Mouse (Mus musculus) gastrocnemius, postnatal 25 days (tissue): ENCODE data around the gene Slc22a15. TPM values are rescaled to one million over a fixed set of nuclear protein-coding genes. Genes with fewer than 3 reads are reported as not detected.

Experiments
- DNase-seq: peaks from one replicate; pipeline ENCODE4 v3.0.0; 2022
- long read RNA-seq, 2 experiments: library from polyadenylated mRNA; stranded (forward); transcript quantifications; one replicate each; pipeline ENCODE4 v2.0.0; 2021
- total RNA-seq, 2 experiments: library from RNA; stranded (reverse); gene quantifications; 1 replicate in 1 of 2; 2 replicates in 1 of 2; pipeline ENCODE4 v1.2.3; 2021

Gene Slc22a15
- under 1 TPM; 0.54 to 0.67 TPM for total RNA-seq
- long read RNA-seq, experiment 1, partial matches to known transcripts, result 0 of 1 reads
- long read RNA-seq, experiment 1, other reads (novel, unspliced or antisense), result 1 of 1 reads
- long read RNA-seq, experiment 2, result 0 reads

DNA sequence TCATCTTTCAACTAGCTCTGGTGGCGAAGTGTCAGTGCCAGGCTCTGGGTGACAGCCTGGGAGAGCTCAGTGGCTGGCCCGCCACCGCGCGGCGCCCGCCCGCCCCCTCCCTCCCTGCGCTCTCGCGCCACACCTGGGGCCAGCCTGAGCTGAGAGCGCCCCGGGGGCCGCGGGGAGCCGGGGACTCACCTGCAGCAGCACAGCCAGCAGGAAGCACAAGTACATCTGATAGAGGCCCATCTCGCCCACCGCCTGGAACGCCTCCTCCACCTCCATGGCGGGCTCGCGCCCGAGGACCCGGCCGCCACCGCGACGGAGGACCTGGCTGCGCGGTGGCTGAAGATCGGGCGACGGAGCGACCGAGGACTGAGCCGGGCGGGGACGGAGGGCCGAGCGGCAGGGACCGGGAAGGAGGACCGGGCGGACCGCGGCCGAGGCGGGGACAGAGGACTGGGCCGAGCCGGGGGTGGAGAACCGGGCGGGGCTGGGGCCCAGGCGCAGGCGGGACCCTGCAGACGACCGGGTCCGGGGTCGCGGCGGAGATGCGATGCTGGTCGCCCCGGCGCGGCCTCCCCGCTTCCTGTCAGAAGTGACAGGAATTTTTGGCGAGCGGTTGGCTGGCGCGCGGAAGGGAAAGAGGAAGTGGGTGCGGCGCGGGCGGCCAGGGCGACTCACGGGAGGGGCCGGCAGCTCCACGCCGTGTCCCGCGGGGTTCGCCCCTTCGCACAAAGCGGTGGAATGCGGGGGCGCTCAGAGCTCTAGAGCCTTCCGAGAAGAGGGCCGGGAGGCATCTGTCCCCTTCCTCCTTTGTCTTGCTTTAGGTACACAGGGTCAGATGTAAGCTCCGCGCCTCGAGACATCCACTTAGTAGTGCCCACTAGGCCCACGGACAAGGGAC is at the start of gene Slc22a15:
Gene Slc22a15 (minus strand): TSS at position 611 of the 898 bp plus-strand sequence.
- peak; percentile 68 for DNase-seq

DNA sequence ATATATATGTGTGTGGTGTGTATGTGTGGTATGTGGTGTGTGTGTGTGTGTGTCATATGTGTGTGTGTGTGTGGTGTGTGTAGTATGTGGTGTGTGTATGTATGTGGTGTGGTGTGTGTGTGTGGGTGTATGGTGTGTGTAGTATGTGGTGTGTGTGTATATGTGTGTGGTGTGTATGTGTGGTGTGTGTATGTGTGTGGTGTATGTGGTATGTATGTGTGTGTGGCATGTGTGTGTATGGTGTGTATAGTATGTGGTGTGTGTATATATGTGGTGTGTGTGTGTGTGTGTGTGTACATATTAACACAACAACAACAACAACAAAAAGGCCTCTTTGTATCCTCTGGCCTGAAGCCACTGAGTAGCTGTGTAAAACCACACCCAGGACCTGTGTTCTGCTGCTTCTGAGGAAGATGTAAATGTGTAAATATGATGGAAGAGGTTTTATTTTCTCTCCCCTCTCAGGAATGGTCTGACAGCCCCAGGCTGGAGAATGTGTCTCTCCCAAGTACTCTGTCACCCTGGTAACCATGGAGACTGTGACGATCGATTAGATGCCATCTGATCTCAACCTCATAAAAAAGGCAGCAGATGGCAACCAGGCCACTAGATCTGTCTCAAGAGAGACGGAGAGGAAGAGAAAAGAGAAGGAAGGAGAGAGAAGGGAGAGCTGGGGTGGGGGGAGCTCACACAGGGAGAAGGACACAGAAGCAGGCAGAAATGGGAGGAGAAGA is 42.7 kb upstream of the Slc22a15 start:
- DNase-seq, result no peak

DNA sequence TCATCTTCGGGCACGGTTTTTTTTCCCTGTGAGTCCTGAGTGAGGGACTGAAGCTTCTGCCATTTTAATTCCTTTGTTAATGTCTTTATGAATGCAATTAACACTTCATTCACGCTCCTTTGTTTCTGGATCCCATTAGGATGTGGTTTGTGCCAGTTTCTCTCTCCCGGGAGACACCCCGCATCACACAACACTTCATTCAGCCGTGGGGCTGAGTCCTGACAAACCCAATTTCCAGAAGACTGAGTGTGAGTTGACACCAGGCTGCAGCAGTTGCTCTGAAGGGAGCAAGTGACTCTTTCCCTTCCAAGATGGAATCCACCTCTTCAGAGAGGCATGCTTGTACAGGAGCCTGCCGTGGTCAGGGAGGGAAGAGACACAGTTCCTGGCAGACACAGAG is 40.1 kb upstream of the Slc22a15 start:
- DNase-seq, result no peak

DNA sequence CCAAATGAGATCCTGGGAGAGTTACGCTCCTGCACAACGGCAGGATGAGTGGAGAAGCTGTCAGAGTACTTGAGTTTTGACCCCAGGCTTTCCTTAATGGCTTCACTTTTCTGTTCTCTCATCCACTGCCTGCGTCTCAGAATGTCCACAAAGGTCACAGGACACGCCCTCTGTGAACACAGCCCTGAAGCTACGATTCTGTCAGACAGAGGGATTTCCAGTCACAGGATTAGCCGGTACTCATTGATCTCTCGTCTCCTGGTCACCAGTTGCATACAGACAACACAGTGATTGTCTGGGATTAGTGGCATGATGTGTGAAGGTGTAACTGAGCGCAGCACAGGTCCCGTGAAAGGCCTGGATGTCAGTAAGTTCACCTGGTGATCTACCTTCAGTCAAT is 39.2 kb upstream of the Slc22a15 start:
- DNase-seq, result no peak

DNA sequence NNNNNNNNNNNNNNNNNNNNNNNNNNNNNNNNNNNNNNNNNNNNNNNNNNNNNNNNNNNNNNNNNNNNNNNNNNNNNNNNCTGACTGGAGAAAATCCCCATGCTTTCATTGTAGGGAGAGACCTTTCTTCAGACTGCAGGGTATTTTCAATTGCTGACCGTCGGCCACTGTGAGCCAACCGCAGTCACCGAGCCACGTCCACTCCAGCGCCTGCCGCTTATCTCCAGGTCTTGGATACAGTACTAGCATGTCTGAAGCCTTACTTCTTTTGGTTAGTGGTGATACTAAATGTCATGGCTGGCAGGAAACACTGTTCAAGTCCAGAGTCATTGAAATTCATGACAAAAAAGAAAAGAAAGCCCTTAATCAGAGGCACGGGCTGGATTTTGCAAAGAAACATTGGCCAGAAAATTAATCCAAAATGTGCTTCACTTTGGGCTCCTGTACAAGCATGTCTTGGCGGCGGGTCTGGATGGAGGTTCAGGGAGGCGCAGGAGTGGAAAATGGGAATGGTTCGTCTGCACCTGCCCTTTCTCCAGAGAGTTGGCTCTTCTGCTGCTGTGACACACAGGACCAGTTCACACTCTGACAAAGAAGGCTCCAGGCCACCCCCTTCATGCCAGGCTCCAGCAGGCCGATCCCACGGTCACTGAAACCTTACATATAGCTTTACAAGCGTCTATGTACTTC is 37.0 kb upstream of the Slc22a15 start:
- DNase-seq, result no peak

DNA sequence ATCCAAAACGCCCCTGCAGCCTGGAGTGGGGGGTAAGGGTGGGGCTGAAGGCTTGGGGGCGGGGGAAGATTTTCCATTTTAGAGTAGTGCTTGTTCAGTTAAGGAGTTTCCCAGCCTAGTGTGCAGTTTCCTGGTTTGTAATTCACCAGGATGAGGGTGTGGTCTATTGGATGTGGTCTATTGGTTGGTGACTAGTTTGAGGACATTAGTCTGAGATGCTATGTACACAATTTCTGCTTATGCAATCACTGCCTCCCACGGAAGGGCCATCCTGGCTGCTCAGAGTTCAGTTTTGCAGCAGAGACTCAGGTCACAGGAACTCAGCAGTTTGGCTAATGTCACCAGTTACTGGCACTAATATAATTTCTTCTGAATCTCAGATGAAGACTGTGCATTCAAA is 33.8 kb upstream of the Slc22a15 start:
- no peak for DNase-seq

DNA sequence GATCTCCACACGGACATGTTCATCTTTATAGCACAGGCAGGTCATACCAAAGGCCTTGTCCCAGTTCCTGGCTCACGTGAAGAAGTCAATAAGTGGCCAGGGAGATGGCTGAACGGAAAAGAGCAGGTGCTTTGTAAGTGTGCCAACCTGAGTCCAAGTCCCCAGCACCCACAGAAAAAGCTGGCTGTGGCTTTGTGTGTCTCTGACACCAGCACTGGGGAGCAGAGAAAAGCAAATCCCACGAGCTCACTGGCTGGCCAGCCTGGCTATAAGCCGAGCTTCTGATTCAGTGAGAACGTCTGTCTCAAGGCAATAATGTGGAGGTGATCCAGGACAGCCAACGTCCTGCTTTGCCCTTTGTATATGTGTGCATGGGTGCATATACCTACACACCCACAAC is 29.3 kb upstream of the Slc22a15 start:
- no peak for DNase-seq

DNA sequence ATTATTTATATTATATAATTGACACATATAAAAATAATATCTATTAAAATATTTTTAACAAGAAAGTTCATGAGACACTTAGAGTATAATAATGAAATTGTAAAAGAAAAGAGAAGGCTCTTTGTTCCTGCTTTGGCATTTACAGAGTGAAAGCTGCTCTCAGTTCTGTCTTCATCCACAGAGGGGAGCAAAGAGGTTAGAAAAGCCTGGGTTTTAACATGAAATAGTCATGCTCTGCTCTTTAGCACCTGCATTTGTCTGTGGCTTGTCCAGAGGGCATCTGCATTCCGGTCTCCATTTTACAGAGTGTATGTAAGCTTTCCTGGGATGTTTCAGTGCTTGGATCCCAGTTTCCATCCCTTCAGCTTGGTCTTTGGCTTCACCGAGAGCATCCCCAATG is 28.3 kb upstream of the Slc22a15 start:
- DNase-seq, result no peak

DNA sequence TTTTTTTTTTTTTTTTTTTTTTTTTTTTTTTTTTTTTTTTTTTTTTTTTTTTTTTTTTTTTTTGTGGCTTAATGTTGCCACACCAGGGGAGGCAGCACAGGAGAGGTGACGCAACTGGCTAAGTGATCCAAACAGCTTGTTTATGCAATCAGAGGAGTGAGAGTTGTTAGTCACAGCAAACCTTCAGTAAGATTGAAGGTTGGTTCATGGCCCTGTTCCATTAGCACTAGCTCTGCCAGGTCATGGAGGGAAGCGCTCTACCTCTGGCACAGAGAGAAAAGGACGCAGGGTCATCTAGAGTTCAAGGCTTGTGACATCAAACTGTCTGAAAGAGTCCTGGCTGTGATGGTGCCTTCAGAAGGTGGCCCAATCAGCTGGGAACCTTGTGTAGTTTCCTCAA is 24.3 kb upstream of the Slc22a15 start:
- DNase-seq, result peak; percentile 52

DNA sequence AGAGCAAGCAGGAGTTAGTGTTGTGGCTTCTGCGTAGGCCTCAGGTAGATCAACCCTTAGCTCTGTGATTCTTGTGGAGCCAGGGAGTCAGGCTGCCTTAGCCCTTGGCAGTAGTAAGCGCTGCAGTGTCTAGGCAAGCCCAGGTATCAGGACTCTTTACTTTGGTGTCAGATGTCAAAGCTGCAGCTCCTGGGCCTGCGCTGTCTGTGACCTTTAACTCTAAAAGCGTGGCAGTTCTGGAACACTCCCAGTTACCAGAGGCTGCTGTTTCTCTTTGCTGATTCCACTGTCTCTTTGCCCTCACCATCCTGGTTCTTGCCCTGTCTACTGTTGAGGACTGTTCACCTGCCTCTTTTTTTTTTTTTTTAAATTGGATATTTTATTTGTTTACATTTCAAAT is 23.0 kb upstream of the Slc22a15 start:
- DNase-seq, result no peak

DNA sequence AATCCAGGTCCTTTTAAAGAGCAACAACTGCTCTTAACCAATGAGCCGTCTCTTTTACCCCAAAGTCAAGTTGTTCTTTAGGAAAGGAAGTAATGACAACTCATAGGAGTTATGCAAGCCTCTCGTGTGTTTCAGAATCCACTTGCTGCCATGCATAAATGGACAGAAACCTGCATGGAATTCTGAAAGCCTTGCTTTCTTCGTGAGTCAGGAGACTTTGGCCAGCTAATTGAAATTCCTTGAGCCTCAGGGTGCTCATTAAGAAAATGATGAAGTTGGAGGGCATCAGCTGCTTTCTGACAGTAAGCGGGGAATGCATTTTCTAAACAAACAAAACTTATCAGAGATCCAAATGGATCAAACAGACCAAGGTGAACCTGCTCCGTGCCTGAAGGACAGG is 21.0 kb upstream of the Slc22a15 start:
- DNase-seq, result no peak

DNA sequence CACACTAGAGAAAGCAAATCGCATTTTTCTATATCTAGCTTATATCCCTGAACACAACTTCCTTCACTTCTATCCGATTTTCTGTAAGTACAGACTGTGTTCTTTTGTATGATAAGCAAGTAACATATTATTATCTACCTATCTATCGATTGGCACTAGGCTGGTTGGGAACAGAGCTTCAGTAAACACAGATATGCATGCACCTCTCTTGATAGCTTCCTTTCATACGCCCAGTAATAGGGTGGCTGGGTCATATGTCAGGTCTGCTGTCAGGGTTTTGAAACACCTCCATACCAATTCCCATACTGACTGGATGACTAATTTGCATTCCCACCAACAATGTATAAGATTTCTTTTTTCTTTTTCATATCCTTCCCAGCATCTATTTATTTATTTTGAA is 16.2 kb upstream of the Slc22a15 start:
- DNase-seq, result no peak

DNA sequence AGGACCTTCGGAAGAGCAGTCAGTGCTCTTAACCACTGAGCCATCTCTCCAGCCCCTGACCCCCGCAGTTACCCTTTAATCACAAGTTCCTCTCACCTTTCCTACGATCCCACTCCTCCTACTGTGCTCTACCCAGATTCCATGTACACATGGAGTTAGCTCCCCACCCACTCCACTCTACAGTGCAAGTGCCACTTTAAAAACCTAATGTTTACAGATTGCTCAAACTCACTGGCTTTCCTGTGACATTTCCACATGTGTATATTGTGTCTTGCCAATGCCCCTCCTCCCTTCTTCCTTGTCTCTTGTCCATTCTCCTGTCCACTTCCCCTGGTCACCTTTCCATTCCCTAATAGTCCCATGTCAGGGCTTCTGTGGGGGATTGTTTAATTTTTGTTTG is 15.6 kb upstream of the Slc22a15 start:
- no peak for DNase-seq

DNA sequence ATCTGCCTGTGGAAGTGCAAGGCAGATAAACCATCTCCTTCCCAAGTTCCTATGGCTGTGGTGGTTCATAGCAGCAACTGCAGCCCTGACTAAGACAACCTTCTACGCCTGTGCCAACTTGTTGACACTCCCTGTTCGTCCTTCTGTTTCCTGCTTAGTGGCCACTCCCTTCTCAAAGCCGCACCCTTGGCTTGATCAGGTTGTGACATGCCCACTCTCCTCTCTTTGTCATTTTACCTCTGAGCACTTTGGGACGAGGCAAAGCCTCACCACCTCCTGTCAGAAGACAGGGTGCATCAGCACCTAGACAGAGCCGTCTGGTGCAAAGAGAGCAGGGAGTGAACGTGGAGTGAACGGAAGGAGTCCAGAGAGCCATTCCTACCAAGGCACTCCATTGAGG is 14.9 kb upstream of the Slc22a15 start:
- no peak for DNase-seq

DNA sequence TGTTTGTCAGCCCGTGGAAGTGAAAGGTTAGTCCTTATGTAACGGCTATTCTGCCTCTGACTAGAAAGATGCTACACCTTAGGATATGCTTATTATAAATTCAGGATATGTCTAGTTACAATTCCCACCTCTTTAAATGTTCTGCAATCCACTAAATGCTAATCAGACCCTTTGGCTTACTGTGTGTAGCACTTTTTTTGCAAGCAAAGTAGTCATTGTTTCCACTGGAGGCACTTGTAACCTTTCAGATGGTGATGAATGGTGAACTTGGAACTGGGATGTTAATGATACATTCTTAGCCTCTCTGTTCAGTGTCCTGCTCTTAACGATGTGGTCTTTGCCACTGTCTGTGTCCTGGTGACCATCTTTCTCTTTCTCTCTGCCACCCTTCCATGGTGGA is 12.1 kb upstream of the Slc22a15 start:
- DNase-seq, result no peak

DNA sequence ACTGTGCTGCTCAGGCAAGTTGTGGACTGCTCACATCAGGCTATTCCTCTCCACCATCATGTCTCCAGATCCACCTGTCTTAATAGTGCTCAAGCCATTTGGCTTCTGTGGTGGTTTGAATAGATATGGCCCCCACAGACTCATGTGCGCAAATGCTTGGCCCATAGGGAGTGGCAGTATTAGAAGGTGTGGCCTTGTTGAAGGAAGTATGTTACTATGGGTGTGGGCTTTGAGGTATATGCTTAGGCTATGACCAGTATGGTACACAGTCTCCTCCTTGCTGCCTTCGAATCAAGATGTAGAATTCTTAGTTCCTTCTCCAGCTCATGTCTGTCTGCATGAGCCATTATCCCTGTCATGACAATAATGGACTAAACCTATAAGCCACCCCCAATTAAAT is 9.6 kb upstream of the Slc22a15 start:
- no peak for DNase-seq

DNA sequence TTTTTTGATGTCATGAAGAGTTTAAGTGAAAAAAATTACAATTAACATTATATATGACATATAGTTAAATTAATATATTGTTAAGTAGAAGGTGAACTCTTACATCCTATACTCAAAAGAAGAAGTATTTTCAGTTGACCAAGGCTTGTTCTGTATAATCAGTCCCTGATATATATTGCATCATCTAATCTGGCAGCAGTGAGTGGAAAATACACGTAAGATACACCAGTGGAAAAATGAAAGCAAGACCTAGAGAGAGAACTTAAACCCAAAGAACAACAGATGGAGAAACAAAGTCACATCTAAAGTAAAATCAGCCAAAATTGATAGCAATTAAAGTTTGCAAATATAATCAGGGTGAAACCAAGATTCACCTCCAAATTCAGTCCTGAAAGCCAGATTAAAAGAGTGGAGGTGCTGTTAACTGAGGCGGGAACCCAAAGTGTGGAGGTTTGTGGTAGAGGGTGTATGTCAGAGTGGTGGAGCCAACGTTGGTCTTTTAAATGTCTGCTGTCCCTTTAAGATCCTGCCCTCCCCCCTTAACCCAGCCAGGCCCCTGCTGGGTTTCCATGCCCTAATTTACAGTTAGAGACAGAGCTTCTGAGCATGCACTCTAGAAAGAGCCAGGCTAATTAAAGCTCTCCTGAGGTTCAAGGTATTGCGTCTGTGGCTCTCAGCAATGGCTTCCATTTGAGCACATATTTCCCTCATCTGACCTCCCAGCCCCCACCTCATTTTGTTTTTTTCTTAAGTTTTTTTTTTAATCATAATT is 5.0 kb upstream of the Slc22a15 start:
- DNase-seq, result no peak

DNA sequence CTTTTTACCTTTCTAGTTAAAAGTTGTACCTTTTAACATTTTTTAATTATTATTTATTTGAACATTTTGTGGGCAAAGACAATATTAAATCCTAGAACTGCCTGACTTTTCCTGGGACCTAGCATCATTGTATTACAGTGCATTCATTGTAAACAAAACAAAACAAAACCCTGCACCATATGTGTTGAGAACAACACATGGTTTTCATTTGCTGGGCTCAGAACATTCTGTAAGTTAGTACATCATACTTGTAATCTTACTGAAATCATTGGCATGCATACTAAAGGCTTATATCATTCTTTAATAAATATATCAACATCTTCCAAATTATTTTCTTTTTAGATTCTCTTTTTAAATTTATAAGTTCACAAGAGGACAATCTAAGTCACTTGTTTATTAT is 2.4 kb upstream of the Slc22a15 start:
- no peak for DNase-seq

DNA sequence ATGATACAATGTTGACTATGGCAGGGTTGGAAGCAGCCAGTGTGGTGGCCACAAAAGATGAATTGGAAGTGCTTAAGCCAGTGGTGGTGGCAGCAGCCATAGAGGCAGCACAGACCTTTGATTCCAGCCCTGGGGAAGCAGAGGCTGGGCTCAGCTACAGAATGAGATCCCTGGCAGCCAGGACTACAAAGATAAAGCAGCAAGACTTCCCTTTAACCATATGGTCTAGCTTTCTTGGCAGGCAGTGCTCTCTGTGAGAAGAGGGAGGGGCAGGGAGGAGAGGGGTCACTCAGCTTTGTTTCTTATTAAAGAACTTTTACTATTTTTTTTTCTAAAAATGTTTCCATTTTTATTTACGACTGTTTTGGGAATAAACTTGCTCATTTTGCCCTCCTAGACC is 1.4 kb upstream of the Slc22a15 start:
- no peak for DNase-seq

DNA sequence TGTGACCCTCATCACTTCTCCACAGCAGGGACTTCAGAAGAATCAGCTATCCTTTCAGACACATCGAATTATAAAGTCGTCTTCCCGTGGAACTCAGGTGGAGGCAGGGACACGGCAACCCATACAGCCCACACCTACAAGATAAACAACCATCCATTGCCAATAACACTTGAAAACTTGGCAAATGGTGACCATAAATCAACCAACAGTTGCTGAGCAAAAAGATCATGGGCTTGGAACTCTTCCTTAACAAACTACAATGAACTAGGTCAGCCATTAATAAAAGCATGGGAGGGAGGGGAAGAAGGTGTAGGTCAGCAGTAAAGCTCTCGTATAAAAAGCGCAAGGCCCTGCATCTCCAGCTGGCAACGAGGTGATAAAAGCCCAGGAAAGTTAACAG is 1.9 kb downstream of the Slc22a15 start:
- DNase-seq, result no peak

DNA sequence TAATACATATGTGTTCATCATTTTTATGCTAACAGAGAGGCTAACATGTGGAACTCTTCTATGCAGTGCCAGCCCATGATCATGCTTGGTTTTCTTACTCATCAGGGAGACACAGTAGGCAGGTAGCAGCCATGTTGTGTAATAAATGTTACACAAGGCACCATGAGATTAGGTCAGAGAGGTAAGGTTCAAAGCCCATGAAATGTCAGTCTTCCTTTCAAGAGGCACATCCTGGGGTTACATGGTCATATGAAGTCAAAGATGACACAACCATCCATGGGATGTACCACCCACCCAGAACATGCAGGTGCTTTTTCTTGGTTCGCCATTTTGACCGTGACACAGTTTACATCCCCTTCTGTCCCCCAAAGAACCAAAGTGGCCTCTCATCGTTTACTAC is 5.7 kb downstream of the Slc22a15 start:
- DNase-seq, result no peak

DNA sequence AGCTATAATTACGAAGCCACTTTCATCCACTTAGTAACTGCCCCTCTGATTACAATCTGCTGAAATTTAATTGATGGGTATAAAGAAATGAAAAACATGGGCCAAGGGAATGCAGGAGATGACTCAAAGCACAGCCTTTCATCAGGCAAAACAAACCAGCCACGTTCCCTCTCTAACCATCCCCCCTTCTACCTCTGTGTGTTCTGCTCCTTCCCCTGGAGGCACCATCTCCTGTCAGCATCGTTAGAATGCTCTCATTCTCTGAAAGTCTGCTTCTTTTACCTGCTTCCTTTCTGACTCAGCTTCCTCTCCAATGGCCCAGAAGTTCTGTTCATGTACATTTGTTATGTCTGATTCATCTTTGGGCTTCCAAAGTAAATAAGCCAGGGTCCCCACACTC is 6.6 kb downstream of the Slc22a15 start:
- DNase-seq, result no peak
